Mouse (Mus musculus): ENCODE measurements at regions not wholly inside any gene's neighbourhood (a gene's known extent, or its start where the extent isn't known, plus 50 kb on each side); places are given as distances from the start of the nearest gene placed in this dataset.

- DNase-seq (ENCODE audit: low read depth, low spot score), result no peak
These were observed 355.5 kb upstream of the Prox1 start for GRCm38 (mm10) chr1:190526046-190526445.

GRCm38 (mm10) chr1:190500106-190500505 lies 329.6 kb upstream of the Prox1 start:
- no peak for DNase-seq (ENCODE audit: low read depth, low spot score)

DNA sequence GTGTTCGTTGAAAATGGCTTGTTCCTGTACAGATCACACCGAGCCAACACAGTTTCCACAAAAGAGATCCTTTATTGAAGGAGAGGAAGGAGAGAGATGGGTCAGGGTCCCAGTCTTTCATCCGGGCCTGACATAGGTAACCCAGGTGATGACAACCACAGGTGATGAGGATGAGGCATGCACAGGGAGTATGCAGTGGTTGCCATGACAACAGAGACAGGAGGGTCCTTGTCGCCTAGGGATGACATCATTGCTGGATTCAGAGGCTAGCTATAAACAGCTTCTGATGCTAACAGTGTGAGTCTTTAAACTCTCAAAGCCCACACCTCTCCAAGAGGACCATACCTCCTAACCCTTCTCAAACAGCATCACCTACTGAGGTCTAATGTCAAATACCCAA lies 327.0 kb upstream of the Prox1 start:
- DNase-seq (ENCODE audit: low read depth, low spot score), result no peak

GRCm38 (mm10) chr1:190495741-190496520 lies 325.4 kb upstream of the Prox1 start:
- no peak for DNase-seq (ENCODE audit: low read depth, low spot score)

- no peak for DNase-seq (ENCODE audit: low read depth, low spot score)
These were observed 316.1 kb upstream of the Prox1 start for GRCm38 (mm10) chr1:190486551-190487104.

DNA sequence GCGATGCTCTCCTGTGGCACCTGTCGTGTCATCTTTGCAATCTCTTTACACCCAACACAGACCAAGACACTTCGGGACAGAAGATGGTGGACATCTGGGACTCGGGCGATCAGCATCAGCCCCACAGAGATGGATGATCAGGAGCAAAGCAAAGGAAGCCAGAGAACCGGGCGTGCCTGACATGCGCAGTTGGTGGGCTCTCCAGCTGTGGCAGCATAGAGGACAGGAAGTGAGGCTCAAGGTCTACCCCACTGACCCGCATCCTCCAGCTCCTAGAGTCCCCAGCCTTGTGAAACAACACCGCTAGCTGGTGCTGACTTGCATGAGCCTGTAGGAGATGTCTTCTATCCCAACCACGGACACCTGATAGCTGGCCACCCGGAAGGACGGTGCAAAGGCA lies 312.9 kb upstream of the Prox1 start:
- no peak for DNase-seq (ENCODE audit: low read depth, low spot score)

- DNase-seq (ENCODE audit: low read depth, low spot score), result no peak
These were observed 310.6 kb upstream of the Prox1 start for GRCm38 (mm10) chr1:190481071-190481470.

DNA sequence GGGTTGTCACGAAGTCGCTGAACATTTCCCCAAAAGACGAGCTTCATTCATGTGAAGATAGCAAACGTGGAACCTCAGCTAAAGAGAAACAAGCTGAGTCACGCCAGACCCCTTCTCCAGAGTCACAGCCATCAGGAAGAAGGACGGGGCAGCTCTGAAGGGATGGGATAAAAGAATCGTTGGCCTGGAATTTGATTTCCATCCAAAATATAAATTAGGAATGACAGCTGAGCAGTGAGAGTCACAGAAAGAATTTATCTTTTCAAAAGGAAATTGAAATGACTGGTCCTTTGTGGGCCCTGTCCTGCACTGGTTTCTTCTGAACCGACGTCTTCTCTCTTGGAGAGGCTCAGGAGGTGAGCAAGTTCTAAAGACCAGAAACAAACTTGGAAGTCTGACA lies 310.1 kb upstream of the Prox1 start:
- DNase-seq (ENCODE audit: low read depth, low spot score), result no peak

- DNase-seq (ENCODE audit: low read depth, low spot score), result no peak
These were observed 302.2 kb upstream of the Prox1 start for GRCm38 (mm10) chr1:190472761-190473160.

DNA sequence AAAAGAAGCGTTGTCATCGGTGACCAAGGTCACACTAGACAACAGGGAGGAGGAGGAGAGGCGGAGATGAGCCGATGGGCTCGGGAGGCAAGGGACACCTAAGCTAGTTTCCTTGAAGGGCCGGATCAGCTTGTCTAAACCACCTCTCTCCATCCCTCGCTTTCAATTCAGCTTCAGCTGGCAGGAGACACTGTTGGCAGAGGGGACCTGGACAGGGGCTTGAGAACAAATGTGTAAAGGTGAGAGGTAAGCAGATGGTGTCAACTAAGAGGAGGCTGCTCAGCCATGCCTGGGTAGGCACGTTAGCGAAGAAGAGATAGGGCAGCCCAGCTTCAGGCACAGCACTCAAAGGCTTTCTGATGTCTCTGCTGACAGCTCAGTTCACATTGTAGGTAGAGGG lies 299.8 kb upstream of the Prox1 start:
- DNase-seq (ENCODE audit: low read depth, low spot score), result no peak

DNA sequence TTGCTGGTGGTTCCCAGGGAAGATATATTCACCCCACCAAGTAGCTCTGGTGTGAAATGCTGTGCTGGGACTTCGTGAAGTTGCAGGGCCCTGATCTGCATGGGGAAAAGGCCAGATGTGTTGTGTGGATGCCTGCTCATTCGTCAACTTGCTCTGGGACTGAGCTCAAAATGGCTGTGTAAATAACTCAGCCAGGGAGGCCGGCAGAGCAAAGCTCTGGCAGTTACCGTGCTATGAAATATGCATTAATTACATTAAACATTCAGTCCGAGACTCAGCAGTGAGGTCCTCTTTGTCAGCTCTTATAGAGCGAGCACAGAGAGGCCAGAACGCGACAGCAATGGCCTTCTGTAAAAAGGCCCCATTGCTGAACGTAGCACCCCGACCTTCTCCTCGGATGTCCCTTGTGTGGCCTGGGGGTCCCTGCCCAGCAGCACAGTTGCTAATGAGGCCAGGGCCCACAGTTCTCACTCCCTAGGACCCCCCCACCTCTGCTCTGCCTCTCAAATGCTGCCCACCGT lies 287.1 kb upstream of the Prox1 start:
- no peak for DNase-seq (ENCODE audit: low read depth, low spot score)

- DNase-seq (ENCODE audit: low read depth, low spot score), result no peak
These were observed 283.0 kb upstream of the Prox1 start for GRCm38 (mm10) chr1:190453549-190453948.

- DNase-seq (ENCODE audit: low read depth, low spot score), result no peak
These were observed 281.8 kb upstream of the Prox1 start for GRCm38 (mm10) chr1:190452115-190452842.

DNA sequence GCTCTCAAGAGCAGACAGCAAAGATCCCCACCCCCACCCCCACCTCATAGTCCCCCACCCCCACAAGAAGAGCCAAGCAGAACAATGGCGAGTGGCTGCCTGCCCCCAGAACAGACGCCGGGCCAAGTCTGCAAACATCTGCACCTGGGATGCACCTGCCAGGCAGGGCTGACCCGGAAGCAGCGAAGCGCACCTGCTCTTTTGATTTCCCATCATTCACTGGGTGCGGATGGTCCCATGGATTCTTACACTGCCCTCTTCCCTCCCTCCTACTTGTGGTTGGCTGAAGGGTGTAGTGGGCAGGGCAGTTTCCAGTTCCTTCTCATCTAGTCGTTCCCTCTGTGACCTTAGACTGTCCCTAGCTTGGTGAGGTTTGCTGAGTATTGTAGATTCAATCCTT lies 277.7 kb upstream of the Prox1 start:
- DNase-seq (ENCODE audit: low read depth, low spot score), result no peak

GRCm38 (mm10) chr1:190447253-190447652 lies 276.7 kb upstream of the Prox1 start:
- no peak for DNase-seq (ENCODE audit: low read depth, low spot score)

GRCm38 (mm10) chr1:190446676-190447075 lies 276.2 kb upstream of the Prox1 start:
- DNase-seq (ENCODE audit: low read depth, low spot score), result no peak

GRCm38 (mm10) chr1:190444366-190444765 lies 273.9 kb upstream of the Prox1 start:
- DNase-seq (ENCODE audit: low read depth, low spot score), result no peak

- no peak for DNase-seq (ENCODE audit: low read depth, low spot score)
These were observed 272.7 kb upstream of the Prox1 start for GRCm38 (mm10) chr1:190443234-190443633.

GRCm38 (mm10) chr1:190442166-190442565 lies 271.7 kb upstream of the Prox1 start:
- DNase-seq (ENCODE audit: low read depth, low spot score), result no peak

DNA sequence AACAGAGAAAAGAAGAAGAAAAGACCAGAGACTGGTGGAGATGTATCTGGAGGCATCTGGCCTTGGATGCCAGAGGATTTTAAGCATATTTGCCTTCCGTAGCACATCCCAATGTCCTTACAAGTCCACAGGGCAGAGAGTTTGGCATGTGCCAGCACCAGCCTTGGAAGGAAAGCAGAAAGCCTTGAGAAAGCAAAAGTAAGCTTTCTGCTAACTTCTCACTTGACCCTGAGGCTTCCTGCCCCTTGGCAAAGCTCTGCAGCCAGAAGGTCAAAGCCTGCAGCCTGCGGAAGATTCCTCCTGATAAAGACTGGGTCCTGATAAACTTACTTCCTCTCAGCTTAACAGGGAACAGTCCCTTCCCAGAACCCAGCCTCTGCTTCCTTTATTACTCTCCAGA lies 268.3 kb upstream of the Prox1 start:
- no peak for DNase-seq (ENCODE audit: low read depth, low spot score)

- peak; percentile 36 for DNase-seq (ENCODE audit: low read depth, low spot score)
These were observed 252.4 kb upstream of the Prox1 start for GRCm38 (mm10) chr1:190422874-190423273.

GRCm38 (mm10) chr1:190419709-190420108 lies 249.2 kb upstream of the Prox1 start:
- no peak for DNase-seq (ENCODE audit: low read depth, low spot score)

DNA sequence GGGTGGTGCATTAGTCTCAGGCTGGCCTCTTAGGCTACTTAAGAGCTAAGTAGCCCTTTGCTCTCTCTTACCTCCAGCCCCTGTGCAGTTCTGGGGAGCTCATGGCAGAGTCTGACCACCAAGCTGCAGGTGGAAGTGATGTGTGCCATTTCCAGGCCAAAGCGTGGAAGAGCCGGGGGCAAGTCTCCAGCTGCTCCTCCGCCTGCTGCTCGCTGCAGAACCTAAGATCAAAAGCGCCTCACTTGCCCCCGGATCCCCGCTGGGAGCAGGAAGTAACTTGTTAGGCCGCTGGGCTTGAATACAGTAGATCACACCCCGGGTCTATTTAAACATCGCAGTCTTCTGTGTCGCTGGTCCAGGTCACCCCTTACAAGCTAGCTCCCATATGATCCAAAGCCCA lies 246.8 kb upstream of the Prox1 start:
- DNase-seq (ENCODE audit: low read depth, low spot score), result peak; percentile 21

Measured in forelimb bud, embryonic 11.5 days (tissue).